Mouse (Mus musculus) gastrocnemius, postnatal 14 days (tissue): ENCODE results near the gene Fam76a. TPM values are rescaled to one million over a fixed set of nuclear protein-coding genes. Genes with fewer than 3 reads are reported as not detected.
"Not testable (repeated sequence)": the region's sequence is repeated elsewhere in the genome, so short reads cannot be mapped to it uniquely, and the experiment has no call there.

ENCODE experiments used
- DNase-seq: peaks from one replicate; pipeline ENCODE4 v3.0.0; 2021; ENCODE audit warnings: mixed read lengths
- intact Hi-C: fragments of 180-260 bp; cut with DNase I; formaldehyde crosslinking; loops from one replicate; pipeline ENCODE4 v1.15.1; 2025; ENCODE audit warnings: low total_unique reads
- total RNA-seq, 2 experiments: library from RNA; stranded (reverse); gene quantifications; 2 replicates each; pipeline ENCODE4 v1.2.3; 2021

Fam76a gene
- total RNA-seq, 2 experiments from 2014 or later = 21.2 to 27.4 TPM

DNA sequence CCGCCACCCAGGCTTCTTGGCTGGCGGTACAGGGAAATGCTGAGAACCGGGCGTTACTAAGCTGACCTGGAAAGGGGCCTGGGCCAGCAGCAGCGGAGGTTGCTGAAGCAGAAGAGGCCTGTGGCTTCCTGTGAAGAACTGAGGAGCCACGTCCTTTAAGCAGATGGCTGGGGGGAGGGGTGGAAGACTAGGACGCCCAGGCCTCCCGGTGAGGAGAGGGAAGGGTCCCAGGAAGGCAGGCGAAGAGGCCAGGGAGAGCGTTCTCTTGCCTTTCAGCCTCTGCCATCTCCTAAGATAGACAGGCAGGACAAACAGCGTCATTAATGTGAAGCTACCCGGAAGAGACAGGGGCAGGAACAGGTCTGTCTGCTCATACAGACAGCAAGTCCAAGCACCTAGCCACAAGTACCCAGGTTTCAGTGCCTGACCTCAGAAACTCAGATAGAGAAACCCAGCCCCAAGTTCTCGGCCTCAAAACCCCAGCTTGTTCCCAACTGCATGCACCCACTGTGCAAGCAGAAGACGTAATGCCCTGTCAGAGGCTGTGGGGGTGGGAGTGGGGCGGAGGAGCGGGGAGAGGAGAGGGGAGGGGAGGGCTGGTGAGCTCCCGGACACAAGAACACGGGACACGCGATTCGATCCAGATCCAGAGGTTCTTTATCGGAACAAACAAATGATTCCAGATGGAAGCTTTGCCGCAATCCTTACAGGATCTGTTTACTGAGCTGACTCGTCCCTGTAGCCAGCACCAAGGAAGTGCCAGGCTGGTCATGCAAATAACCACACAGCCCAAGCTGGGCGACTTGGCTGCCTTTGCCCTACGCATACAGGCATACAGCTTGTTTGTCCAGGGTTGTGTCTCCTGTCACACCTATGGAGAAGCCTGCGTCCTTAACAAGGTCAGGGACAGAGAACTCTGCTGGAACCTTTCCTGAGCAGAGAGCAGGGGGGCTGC, 24.0 kb upstream of the Fam76a start:
- intact Hi-C loops = no loop called here
- peak; percentile 67 for DNase-seq

DNA sequence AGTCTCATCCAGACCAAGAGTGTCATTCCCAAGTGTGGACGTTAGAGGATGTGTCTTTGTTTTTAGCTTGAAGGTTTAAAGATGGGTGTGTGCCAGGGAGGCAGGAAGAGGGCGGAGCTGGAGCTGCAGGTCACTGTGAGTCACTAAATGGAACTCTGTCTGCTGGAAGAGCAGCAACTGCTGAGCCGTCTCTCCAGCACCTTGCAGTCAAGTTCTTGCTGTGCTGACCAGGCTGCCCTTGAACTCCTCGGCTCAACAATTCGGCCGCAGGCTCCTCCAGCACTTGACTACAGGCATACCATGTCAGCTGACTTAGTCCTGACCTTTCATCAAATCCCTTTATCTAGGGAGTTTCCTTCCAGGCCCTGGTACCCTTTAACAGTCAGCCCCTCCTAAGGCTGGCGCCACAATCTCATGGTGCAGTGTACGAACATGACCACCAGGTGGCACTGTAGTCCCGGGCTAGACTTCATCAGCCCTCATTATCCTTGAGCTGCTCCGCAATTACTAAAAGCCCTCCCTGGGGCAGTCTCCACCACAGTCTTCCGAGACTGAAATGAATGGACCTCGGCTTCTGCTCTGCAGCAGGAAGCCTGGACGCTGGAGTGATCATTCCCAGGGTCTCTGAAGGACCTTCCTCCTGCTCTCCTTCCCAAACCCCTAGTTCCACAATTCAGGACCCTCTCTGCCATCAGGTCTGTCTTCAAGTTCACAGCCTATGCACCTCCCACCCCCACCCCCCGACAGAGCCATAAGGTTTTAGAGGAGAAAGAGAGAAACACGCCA, 23.1 kb upstream of the Fam76a start:
- intact Hi-C loops = no loop called here
- peak; percentile 77 for DNase-seq

DNA sequence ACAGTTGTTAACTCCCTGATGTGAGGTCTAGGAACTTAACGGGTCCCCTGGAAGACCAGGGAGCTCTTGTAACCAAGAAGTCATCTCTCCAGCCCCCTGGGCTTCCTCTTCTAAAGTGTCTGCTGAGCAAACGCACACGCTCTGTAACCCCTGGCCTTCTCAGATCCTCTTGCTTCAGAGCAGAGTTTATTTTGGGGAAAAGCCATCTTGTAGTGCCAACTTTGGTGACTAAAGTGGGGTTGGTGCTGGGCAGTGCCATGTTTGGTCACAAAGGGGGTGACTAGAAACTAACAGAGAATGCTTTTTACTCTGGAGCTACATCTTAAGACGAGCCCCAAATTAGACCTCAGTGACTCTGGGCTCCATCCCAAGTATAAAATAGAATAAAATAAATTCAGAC, 22.4 kb upstream of the Fam76a start:
- intact Hi-C loops = loop anchor here (5.0 kb wide), 1 partner anchor 348 kb away; no protein-coding TSS in a partner anchor
- no peak for DNase-seq

DNA sequence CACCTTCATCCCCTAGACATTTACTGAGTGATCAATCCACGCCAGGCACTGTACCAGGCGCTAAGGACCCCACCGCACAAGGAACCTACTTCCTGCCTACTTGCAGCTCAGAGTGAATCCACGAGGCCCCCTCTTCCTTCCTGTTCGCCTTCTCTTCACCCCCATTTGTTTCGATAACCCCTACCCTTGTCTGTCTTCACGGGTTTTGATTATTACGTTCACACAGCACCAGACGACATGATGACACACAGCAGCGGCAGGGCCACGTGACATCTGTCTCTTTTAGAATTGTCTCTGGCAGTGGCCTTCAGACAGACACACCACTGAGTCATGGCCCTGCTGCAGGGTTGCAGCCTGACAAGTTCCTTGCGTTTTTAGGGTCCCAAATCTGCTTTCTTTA, 21.7 kb upstream of the Fam76a start:
- intact Hi-C loops = loop anchor here (5.0 kb wide), 1 partner anchor 348 kb away; no protein-coding TSS in a partner anchor
- DNase-seq = no peak

DNA sequence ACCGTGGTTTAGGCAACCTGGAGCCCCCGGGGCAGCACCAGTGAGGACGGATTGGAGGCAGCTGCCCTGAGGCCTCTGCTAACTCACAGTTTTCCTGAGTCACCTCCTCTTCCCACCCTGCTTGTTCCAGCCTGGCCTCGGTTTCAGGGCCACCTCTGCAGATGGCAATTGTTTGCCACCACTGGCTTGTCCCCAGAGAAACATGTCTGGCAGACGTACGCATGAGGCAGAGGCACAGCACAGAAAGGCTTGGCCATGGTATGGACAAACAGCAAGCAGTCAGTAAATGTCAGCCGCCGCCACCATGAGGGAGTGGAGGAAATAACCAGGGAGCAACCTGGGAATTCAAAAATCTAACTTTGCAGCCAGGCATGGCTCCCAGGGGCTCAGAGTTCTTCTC, 20.7 kb upstream of the Fam76a start:
- intact Hi-C loops = loop anchor here (1.0 to 5.0 kb wide), 2 partner anchors 62 to 349 kb away; no protein-coding TSS in a partner anchor

DNA sequence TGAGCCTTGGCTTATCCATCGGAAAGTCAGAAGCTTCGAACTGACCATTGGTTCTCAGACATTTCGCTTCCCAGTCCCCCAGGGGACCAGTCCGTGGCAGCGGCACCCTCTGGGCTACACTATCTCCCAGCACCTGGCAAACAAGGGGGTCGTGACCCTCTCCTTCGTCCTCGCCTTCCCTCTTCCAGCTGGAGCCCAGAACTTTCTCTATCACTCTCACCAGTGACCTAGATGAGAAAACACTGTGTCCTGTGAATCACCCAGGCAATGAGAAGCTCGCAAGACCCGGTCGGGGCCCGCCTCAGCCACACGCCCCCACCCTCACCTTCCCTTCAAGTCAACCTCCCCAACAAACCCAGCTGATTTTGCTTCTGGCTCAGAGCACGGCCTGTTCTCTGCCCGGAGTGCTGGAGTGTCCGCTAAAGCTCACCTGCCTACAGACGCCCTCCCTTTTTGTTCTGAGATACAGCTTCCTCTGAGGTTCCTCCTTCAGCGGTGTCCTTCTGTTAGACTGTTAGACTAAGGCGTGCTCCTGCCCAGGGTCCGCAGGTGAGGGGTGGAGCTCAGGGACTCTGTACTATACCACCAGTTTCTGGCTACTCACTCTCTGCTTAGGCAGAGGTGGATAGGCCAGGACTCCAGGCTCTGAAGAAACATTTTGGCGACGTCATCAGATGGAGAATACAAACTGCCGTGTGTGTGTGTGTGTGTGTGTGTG, 18.8 kb upstream of the Fam76a start:
- intact Hi-C loops = loop anchor here (5.0 kb wide), 1 partner anchor 351 kb away; no protein-coding TSS in a partner anchor
- no peak for DNase-seq

More for the DNA sequence above, 20.7 kb upstream of the Fam76a start:
- no peak for DNase-seq

DNA sequence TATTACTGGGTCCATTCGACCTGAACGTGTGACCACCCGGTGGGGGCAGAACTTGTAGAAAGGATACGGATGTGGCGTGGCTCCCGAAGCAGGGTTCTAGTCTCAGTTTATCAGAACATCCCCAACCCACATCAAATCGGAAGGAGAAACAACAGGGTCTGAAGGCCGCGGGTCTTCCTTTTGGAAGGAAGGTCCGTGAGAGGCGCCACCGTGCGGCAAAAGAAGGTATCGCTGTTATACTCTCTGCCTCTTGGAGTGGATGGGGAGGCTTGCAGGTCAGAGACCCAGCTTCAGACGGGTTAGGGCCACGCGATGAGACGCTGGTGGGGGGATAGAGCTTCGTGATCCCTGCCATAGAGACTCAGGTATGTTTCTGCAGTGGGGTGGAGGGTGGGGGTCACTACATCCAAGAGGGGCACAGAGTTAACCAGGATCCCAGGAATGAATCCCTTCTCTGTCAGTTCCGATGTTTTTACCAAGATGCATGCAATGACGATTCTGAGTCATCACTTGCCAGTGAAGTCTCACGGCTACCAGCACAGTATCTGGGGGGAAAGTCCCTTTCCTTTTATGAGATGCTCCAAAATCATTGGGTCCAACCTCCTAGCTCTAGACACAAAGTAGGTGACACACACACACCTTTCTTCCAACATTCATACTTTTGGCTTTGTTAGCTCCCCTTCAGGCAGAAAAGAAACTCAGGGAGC, 17.2 kb upstream of the Fam76a start:
- DNase-seq = peak; percentile 67
- intact Hi-C loops = loop anchor here (5.0 kb wide), 1 partner anchor 353 kb away; no protein-coding TSS in a partner anchor

DNA sequence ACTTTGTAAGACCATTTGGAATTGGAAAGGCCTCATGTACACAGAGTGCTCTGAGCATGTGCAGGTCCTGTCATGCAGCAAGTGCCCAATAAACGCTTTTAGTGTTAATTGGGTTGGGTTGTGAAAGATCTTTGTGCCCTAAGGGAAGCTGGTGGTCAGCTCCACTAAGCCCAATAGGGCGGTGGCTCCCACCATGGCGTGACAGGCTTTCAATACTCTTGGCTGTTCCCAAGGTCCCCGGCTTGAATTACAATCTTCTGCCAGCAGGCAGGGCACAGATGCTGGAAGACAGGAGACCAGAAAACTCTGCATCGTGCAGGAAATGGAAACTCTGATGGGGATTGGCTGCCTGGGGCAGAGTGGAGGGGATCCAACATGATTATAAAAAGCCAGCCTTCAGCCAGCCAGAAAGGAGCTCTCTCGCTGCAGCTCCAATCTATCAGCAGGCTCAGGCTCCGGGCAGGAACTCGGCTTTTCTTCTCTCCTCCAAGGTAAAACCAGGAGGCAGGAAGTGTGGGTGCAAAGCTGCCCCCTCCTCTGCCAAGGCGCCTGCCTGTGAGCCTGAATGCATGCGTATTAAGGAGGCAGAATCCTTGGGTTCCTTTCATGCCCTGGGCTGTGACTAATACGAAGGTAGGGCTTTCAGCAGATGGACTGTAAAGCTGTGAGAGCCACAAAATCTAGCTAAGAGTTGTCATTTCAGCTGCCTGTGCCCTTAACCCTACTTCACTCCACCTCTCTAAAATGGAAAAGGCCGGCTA, 16.0 kb upstream of the Fam76a start:
- intact Hi-C loops = no loop called here
- DNase-seq = peak; percentile 23

DNA sequence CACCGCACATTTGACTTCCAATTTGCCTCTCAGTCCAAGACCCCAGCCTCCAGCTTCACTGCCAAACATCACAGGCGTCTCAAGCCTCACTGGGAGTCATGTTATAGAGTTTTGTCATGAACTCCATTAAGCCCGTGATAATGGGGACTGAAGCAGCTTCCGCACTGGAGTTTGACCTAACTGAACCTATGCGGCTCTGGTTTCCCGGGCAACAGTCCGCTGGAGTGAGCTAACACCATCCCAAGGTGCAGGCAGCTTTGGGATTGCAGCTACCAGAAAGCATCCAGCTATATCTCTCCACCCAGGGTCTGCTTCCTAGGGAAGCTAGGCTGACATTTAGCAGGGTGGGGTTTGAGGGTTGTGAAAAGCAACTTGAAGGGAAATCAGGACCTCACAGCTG, 12.3 kb upstream of the Fam76a start:
- intact Hi-C loops = loop anchor here (5.0 kb wide), 1 partner anchor 152 kb away; no protein-coding TSS in a partner anchor
- DNase-seq = no peak

DNA sequence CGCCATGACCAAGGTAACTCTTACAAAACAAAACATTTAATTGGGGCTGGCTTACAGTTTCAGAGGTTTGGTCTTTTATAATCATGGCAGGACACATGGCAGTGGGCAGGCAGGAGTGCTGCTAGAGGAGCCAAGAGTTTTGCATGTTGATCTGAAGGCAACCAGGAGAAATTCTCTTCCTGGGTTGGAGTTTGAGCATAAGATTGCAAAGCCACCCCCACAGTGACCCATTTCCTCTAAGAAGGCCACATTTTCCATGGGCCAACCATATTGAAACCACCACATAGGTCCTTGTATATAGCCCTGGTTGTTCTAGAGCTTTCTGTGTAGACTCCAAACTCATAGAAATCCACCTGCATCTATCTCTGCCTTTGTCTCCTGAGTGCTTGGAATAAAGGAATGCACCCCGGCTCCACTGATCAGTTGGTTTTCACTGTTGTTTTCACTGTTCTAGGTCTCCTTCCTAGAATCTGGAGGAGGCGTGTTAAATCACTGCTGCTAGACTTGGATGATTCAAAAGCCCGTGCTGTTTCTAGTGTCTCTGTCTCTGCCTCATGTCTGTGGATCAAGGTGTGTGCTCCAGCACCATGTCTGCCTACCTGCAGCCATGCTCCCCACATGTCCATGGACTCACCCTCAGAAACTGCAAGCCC, 10.5 kb upstream of the Fam76a start:
- DNase-seq = no peak
- intact Hi-C loops = loop anchor here (5.0 kb wide), 1 partner anchor 151 kb away; no protein-coding TSS in a partner anchor

DNA sequence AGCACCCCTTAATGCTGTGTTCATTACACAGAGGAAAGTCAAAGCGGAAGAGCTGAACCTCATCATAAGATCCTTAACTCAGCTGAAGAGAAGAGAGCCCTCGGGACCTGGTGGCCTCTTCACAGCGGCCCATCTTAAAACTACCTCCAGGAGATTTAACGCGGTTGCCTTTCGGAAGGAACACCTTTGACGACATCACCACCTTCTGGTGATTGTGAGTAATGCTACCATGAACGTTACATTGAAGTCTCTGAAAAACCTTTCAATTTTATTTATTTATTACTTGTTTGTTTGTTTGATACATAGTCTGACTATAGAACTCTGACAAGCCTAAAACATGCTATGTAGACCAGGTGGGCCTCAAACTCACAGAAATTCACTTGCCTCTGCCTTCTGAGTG, 8.4 kb upstream of the Fam76a start:
- intact Hi-C loops = loop anchor here (5.0 kb wide), 1 partner anchor 148 kb away; no protein-coding TSS in a partner anchor
- no peak for DNase-seq

DNA sequence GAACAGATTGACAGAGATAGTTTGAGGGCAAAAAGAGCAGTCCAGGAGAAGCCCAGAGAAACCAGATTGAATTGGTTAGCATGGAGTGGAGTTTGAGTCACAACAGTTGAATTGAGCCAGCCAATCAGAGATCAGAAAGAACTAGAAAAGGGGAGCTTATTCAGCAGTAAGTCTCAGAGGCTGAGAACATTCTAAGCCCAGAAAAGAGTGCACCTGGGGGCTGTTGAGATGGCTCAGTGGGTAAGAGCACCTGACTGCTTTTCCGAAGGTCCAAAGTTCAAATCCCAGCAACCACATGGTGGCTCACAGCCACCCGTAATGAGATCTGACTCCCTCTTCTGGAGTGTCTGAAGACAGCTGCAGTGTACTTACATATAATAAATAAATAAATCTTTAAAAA, 4.2 kb upstream of the Fam76a start:
- intact Hi-C loops, DNase-seq: not testable (repeated sequence)

DNA sequence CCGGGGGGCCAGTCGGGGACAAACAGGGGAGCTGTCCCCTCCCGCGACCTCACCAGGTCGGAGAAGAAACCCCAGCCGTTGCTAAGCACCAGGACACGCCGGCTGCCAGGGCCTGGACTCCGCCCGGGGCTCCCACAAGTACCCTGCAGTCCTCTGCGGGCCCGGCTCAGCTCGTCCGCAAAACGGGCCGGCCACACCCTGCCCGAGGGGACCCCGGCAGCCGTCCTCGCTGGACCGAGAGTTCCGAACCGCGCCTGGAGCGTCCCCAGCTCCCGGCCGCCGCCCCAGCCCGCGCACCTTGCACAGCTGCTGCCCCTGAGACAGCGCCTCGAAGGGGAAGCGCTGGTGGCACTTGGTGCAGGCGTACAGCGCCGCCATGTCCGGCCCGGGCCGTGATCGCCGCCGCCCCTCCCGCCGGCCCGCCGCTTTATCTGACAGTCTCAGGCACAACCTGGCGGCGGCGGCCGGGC, 262 bp downstream of the Fam76a start:
- peak; percentile 62 for DNase-seq
- intact Hi-C loops = loop anchor here (5.0 kb wide), 1 partner anchor 85 kb away; no protein-coding TSS in a partner anchor

DNA sequence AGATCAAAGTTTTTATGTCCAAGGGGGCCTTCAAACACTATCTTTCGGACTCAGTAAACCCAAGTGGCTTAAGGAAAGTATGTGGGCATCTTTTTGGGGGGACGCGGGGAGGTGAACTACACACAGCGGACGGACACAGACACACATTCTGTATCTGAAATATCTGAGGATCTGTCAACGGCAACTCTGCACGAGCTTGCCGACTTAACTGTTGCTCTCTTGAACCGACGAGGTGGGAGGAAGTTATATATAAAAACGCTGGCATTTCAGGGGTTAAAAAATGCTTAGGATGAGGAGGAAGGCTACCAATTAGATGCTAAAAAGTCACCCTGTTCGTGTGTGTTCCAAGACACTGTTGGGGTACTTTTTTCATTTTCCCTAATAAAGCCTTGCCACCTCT, 870 bp downstream of the Fam76a start:
- intact Hi-C loops = loop anchor here (5.0 kb wide), 1 partner anchor 84 kb away; no protein-coding TSS in a partner anchor
- DNase-seq = no peak

DNA sequence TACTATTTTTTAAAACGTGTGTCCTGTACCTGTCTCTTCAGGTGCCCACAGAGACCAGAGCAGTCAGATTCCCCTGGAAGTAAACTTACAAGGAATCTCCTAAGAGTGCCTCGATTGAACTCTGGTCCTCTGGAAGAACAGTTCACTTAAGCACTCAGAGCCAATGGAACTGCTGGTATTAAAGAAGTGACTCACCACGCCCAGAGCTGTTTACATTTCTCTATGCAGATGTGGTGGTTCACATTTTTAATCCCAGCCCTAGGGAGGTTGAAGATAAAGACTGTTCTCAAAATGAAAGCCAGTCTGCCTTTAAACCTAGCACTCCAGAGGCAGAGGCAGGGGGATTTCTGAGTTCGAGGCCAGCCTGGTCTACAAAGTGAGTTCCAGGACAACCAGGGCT, 2.2 kb downstream of the Fam76a start:
- no peak for DNase-seq
- intact Hi-C loops = loop anchor here (5.0 kb wide), 1 partner anchor 83 kb away; no protein-coding TSS in a partner anchor

DNA sequence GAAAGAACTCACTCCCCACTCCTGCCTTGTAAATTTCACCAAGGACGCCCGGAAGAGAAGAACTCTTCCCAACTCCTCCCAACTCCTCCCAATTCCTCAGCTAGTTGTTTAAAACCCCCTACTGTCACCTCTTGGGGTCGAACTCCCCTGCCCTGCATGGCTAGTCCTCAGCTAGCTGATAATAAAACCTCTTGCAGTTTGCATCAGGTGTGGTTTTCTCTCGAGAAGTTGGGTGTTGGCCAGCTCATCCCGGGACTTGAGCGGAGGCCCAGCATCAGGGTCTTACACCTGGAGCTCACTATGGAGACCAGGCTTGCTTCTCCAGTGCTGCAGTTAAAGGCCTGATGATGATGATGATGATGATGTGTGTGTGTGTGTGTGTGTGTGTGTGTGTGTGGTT, 3.9 kb downstream of the Fam76a start:
- DNase-seq, intact Hi-C loops: not testable (repeated sequence)

DNA sequence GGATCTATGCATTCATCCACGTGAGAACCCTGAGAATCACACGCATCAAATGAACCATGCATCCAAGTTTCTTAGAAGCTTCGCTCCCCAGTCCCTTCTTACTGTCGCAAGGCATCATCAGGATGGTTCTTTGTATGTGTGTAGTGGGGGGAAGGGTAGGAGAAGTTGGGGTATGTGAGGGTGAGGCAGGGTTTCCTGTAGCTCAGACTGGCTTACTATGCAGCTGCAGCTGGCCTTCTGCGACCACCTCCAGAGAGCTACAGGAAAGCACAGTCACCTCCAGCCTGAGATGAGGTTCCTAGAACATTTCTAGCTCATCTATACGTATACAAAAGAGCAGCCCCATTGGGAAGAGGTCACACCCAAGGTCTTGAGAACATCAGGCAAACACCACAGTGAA, 10.2 kb downstream of the Fam76a start:
- intact Hi-C loops = no loop called here
- DNase-seq = no peak
